Mouse (Mus musculus): ENCODE data around the gene Wbp1.

GRCm38 (mm10) chr6:83161442-83161841 is 40.1 kb upstream of the Wbp1 start:
- no peak for TF ChIP-seq POLR2A (IDR thresholded peaks at IDR 0.05; ENCODE audit: borderline replicate concordance, insufficient read depth, low read length)
- TF ChIP-seq CTCF (IDR thresholded peaks at IDR 0.05; ENCODE audit: borderline replicate concordance, insufficient read depth, low read depth, low read length): no peak
